Mouse (Mus musculus): Measurements from ENCODE around the gene Slc15a4. TPM values are rescaled to one million over a fixed set of nuclear protein-coding genes. Genes with fewer than 3 reads are reported as not detected.

The Slc15a4 gene
- polyA plus RNA-seq, 1 experiment from 2014 or later, result 28.4 TPM

- no peak overlapping the region for H3K4me3 ChIP-seq
- no peaks in the 10 kb centered on the region for H3K36me3 ChIP-seq
- H3K27me3 ChIP-seq, result no peaks in the 10 kb centered on the region
- 91% methylated on average over 3 of the region's 3 CpGs for WGBS
- no peaks in the 10 kb centered on the region for H3K4me1 ChIP-seq
- H3K9ac ChIP-seq (replicated peaks), result no peak overlapping the region
- H3K27ac ChIP-seq (replicated peaks), result no peak overlapping the region
- H3K4me2 ChIP-seq (replicated peaks), result no peak overlapping the region
- H3K9me3 ChIP-seq, result peaks cover 3% of the 10 kb centered on the region; the same call in 1 of the 2 replicates
- ATAC-seq (ENCODE audit: low FRiP score, low read depth), result no peak
These were observed 7.7 kb upstream of the Slc15a4 start for GRCm38 (mm10) chr5:127640359-127640758.

GRCm38 (mm10) chr5:127639635-127640034, 6.9 kb upstream of the Slc15a4 start:
- no peak for ATAC-seq (ENCODE audit: low FRiP score, low read depth)
- no peak overlapping the region for H3K4me3 ChIP-seq

DNA sequence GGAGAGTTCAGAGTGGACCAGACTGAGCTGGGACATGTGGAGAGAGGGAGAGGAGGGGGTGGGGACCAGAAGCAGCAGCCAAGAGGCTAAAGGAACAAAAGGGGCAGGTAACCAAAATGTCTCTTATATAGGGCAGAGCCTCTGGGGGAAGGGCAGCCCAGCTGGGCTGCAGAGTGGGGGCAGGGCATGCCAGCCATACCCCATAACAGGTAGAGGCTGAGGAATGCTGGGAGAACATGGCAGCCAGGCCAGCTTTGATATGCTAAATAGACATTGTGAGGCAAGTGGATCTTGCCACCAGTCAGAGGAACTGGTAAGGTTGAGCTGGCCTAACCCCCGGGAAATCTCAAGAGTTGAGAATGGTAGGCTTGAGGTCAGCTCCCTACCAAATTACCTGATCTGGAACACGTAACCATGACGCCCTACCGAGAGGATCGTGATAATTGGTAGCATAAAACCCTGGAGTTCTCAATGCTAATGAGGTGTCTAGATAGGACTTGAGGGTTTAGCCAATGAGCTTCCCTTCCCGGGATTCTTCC, 6.4 kb upstream of the Slc15a4 start:
- H3K4me2 ChIP-seq (replicated peaks), result no peak overlapping the region
- no peak overlapping the region for H3K4me3 ChIP-seq
- WGBS, result 87% methylated on average over 6 of the region's 6 CpGs
- H3K9ac ChIP-seq (replicated peaks), result no peak overlapping the region
- H3K9me3 ChIP-seq, result peaks cover 3% of the 10 kb centered on the region; the same call in 1 of the 2 replicates
- ATAC-seq (ENCODE audit: low FRiP score, low read depth), result no peak
- H3K27ac ChIP-seq (replicated peaks), result no peak overlapping the region
- no peaks in the 10 kb centered on the region for H3K27me3 ChIP-seq
- H3K4me1 ChIP-seq, result no peaks in the 10 kb centered on the region
- no peaks in the 10 kb centered on the region for H3K36me3 ChIP-seq

More at GRCm38 (mm10) chr5:127639635-127640034, 6.9 kb upstream of the Slc15a4 start:
- no peaks in the 10 kb centered on the region for H3K36me3 ChIP-seq
- no peak overlapping the region for H3K4me2 ChIP-seq (replicated peaks)
- no peaks in the 10 kb centered on the region for H3K4me1 ChIP-seq
- WGBS, result 92% methylated on average over 13 of the region's 13 CpGs
- no peak overlapping the region for H3K27ac ChIP-seq (replicated peaks)
- H3K9ac ChIP-seq (replicated peaks), result no peak overlapping the region
- H3K27me3 ChIP-seq, result no peaks in the 10 kb centered on the region
- peaks cover 3% of the 10 kb centered on the region; the same call in 1 of the 2 replicates for H3K9me3 ChIP-seq

DNA sequence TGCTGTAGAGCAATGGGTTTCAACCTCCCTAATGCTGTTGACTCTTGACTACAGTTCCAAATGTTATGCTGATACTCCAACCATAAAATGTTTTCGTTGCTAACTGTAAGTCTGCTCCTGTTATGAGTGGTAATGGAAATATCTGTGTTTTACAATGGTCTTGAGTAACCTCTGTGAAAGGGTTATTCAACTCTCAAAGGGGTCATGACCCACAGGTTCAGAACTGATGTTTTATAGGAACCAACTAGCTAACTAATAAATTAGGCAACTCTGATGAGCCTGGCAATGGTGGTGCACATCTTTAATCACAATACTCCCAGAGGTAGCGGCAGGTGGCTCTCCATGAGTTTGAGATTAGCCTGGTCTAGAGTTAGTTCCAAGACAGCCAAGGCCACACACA, 5.5 kb upstream of the Slc15a4 start:
- Histone ChIP-seq H3K9me3 (peaks cover 3% of the 10 kb centered on the region; the same call in 1 of the 2 replicates), H3K9ac (replicated peaks) (no peak overlapping the region), H3K27ac (replicated peaks) (no peak overlapping the region), H3K4me2 (replicated peaks) (no peak overlapping the region), H3K36me3 (no peaks in the 10 kb centered on the region), H3K27me3 (peaks cover 3% of the 10 kb centered on the region; the same call in 1 of the 2 replicates), H3K4me3 (no peak overlapping the region), H3K4me1 (0 out of 2 replicates have a peak, but pooled peaks cover under 1% of the 10 kb centered on the region)
- no peak for ATAC-seq (ENCODE audit: low FRiP score, low read depth)
- 95% methylated on average over 2 of the region's 2 CpGs for WGBS

- Histone ChIP-seq H3K27me3 (peaks cover 7% of the 10 kb centered on the region; the same call in 1 of the 2 replicates), H3K36me3 (no peaks in the 10 kb centered on the region), H3K4me2 (replicated peaks) (no peak overlapping the region), H3K4me3 (no peak overlapping the region), H3K27ac (replicated peaks) (no peak overlapping the region), H3K9me3 (peaks cover 3% of the 10 kb centered on the region; the same call in 1 of the 2 replicates), H3K4me1 (0 out of 2 replicates have a peak, but pooled peaks cover 6% of the 10 kb centered on the region), H3K9ac (replicated peaks) (no peak overlapping the region)
- WGBS, result 79% methylated on average over 4 of the region's 4 CpGs
- no peak for ATAC-seq (ENCODE audit: low FRiP score, low read depth)
These were observed 4.9 kb upstream of the Slc15a4 start for GRCm38 (mm10) chr5:127637622-127638021.

DNA sequence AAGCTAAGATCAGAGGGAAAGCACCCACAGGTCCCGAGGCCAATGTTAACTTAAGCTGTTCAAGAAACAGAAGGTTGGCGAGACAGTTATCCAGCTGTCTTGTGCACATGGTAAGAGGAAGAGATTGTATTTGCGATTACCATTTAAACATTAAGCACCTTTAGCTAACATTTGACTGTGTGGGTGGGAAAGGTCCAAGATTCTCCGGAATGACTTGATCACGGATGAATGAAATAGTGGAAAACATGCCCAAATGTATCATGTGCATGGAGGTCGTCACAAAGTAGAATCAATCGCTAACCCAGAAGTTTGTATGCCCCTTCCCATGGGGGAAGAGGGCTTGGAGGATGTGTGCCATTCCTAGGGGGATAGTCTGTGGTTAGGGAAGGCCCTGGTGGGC, 969 bp upstream of the Slc15a4 start:
- no peak overlapping the region for H3K9ac ChIP-seq (replicated peaks)

GRCm38 (mm10) chr5:127633188-127633587, 491 bp upstream of the Slc15a4 start:
- H3K36me3 ChIP-seq, result no peaks in the 10 kb centered on the region
- peaks cover 15% of the 10 kb centered on the region for H3K4me1 ChIP-seq
- WGBS, result 41% methylated on average over 4 of the region's 4 CpGs
- no peaks in the 10 kb centered on the region for H3K9me3 ChIP-seq
- H3K27ac ChIP-seq (replicated peaks), result no peak overlapping the region
- peaks cover 21% of the 10 kb centered on the region; the same call in 1 of the 2 replicates for H3K27me3 ChIP-seq
- no peak overlapping the region for H3K9ac ChIP-seq (replicated peaks)
- H3K4me2 ChIP-seq (replicated peaks), result peak overlapping the region; percentile 97
- peak overlapping the region; percentile 64 for H3K4me3 ChIP-seq
- no peak for ATAC-seq (ENCODE audit: low FRiP score, low read depth)

More for the DNA sequence above, 969 bp upstream of the Slc15a4 start:
- WGBS, result 94% methylated on average over 7 of the region's 7 CpGs
- Histone ChIP-seq H3K36me3 (no peaks in the 10 kb centered on the region), H3K4me3 (no peak overlapping the region), H3K4me1 (peaks cover 15% of the 10 kb centered on the region), H3K27ac (replicated peaks) (no peak overlapping the region), H3K9me3 (no peaks in the 10 kb centered on the region), H3K4me2 (replicated peaks) (no peak overlapping the region), H3K27me3 (peaks cover 21% of the 10 kb centered on the region; the same call in 1 of the 2 replicates)
- ATAC-seq (ENCODE audit: low FRiP score, low read depth), result no peak

DNA sequence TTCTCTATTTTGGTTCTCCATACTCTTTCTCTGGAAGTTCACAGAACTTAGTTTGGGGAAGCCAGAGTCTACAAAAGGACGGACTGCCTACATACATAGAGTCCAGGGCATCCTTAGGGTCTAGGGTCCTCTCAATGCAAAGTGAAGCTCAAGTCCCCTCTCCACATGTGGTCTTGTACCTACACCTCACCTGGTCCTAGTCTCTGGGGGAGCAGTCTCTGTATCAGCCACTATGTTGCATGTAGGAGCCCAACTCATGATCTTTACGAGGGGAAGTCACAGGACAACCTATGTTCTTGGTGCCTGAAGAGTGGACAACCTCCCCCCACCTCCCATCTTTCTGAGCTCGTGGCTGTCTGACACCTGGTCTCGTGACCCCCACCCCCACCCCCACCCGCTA, 1.0 kb downstream of the Slc15a4 start:
- H3K27ac ChIP-seq (replicated peaks), result no peak overlapping the region
- peak overlapping the region; percentile 64 for H3K4me3 ChIP-seq
- ATAC-seq (ENCODE audit: low FRiP score, low read depth), result peak; percentile 44; the same call in 1 of the 2 replicates
- H3K36me3 ChIP-seq, result no peaks in the 10 kb centered on the region
- H3K9me3 ChIP-seq, result no peaks in the 10 kb centered on the region
- peaks cover 15% of the 10 kb centered on the region for H3K4me1 ChIP-seq
- peaks cover 21% of the 10 kb centered on the region; the same call in 1 of the 2 replicates for H3K27me3 ChIP-seq
- peak overlapping the region; percentile 83 for H3K9ac ChIP-seq (replicated peaks)
- peak overlapping the region; percentile 97 for H3K4me2 ChIP-seq (replicated peaks)
- 17% methylated on average over 5 of the region's 5 CpGs for WGBS

DNA sequence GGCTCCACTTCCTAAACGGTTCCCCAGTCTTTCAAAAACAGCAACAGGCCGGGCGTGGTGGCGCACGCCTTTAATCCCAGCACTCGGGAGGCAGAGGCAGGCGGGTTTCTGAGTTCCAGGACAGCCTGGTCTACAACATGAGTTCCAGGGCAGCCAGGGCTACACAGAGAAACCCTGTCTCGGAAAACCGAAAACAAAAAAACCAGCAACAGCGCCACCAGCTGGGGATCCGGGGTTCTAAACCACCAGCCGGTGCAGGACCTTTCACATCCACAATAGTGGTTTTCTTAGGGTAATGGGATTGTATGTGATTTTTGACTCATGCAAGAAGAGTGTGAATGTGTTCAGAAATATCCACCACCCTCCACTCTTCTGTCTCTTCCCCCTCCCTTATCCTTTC, 5.5 kb downstream of the Slc15a4 start:
- H3K27me3 ChIP-seq, result peaks cover 10% of the 10 kb centered on the region; the same call in 1 of the 2 replicates
- no peaks in the 10 kb centered on the region for H3K36me3 ChIP-seq
- no peak for ATAC-seq (ENCODE audit: low FRiP score, low read depth)
- no peak overlapping the region for H3K4me3 ChIP-seq
- 91% methylated on average over 12 of the region's 12 CpGs for WGBS
- H3K9me3 ChIP-seq, result no peaks in the 10 kb centered on the region
- no peak overlapping the region for H3K4me2 ChIP-seq (replicated peaks)
- no peak overlapping the region for H3K9ac ChIP-seq (replicated peaks)
- peaks cover 7% of the 10 kb centered on the region for H3K4me1 ChIP-seq
- no peak overlapping the region for H3K27ac ChIP-seq (replicated peaks)

GRCm38 (mm10) chr5:127624427-127625213, 8.1 kb downstream of the Slc15a4 start:
- H3K9ac ChIP-seq (replicated peaks), result no peak overlapping the region
- H3K4me2 ChIP-seq (replicated peaks), result no peak overlapping the region
- no peak for ATAC-seq (ENCODE audit: low FRiP score, low read depth)
- H3K9me3 ChIP-seq, result no peaks in the 10 kb centered on the region
- H3K27me3 ChIP-seq, result peaks cover 4% of the 10 kb centered on the region
- WGBS, result 85% methylated on average over 10 of the region's 10 CpGs
- H3K27ac ChIP-seq (replicated peaks), result no peak overlapping the region
- H3K4me1 ChIP-seq, result no peaks in the 10 kb centered on the region
- H3K4me3 ChIP-seq, result no peak overlapping the region
- H3K36me3 ChIP-seq, result no peaks in the 10 kb centered on the region

GRCm38 (mm10) chr5:127621108-127621507, 11.6 kb downstream of the Slc15a4 start:
- 80% methylated on average over 10 of the region's 10 CpGs for WGBS
- ATAC-seq (ENCODE audit: low FRiP score, low read depth), result no peak
- H3K36me3 ChIP-seq, result no peaks in the 10 kb centered on the region

DNA sequence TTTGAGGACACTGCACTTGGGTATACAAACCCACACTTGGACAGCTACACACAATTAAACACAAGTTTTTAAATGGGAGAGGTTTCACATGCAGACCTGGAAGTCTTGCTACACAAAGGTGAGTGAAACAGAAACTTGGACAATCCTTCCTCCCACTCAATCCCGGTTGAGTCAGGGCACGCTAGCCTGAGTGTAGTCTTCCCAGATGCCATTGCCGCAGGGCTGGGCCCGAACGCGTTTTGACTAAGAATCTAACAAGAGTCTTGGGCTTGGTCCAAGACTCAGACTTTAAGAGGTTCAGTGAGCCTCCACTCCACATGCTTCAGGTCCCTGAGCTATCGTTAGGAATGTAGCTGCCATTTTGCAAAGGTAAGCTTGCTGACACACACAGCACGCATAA, 12.3 kb downstream of the Slc15a4 start:
- H3K4me3 ChIP-seq, result no peak overlapping the region
- ATAC-seq (ENCODE audit: low FRiP score, low read depth), result no peak
- 79% methylated on average over 8 of the region's 8 CpGs for WGBS
- no peak overlapping the region for H3K9ac ChIP-seq (replicated peaks)
- H3K27ac ChIP-seq (replicated peaks), result no peak overlapping the region
- no peak overlapping the region for H3K4me2 ChIP-seq (replicated peaks)
- 0 out of 2 replicates have a peak, but pooled peaks cover 2% of the 10 kb centered on the region for H3K9me3 ChIP-seq
- no peaks in the 10 kb centered on the region for H3K36me3 ChIP-seq
- H3K4me1 ChIP-seq, result peaks cover 10% of the 10 kb centered on the region
- peaks cover 4% of the 10 kb centered on the region for H3K27me3 ChIP-seq

More at GRCm38 (mm10) chr5:127621108-127621507, 11.6 kb downstream of the Slc15a4 start:
- peaks cover 3% of the 10 kb centered on the region for H3K4me1 ChIP-seq
- peaks cover 4% of the 10 kb centered on the region for H3K27me3 ChIP-seq
- no peak overlapping the region for H3K4me2 ChIP-seq (replicated peaks)
- H3K9me3 ChIP-seq, result 0 out of 2 replicates have a peak, but pooled peaks cover 2% of the 10 kb centered on the region
- no peak overlapping the region for H3K9ac ChIP-seq (replicated peaks)
- H3K4me3 ChIP-seq, result no peak overlapping the region
- no peak overlapping the region for H3K27ac ChIP-seq (replicated peaks)
